Mouse (Mus musculus) brain, embryonic 14.5 days (tissue): ENCODE results near the gene Chd1l.

Experiments used
- CTCF ChIP-seq: fragments of 200-500 bp; IDR thresholded peaks from 2 replicates; pipeline ENCODE4 v1.5.1; 2012; ENCODE audit warnings: inconsistent platforms, mild to moderate bottlenecking, moderate library complexity, borderline replicate concordance; ENCODE audit not compliant: insufficient read depth, insufficient read length; ENCODE audit errors: extremely low read depth
- POLR2A ChIP-seq: fragments of 200-500 bp; IDR thresholded peaks from 2 replicates; pipeline ENCODE4 v1.6.1; 2012; ENCODE audit warnings: mild to moderate bottlenecking, inconsistent platforms, borderline replicate concordance; ENCODE audit not compliant: poor library complexity, insufficient read depth, insufficient read length, severe bottlenecking; ENCODE audit errors: extremely low read depth

- TF ChIP-seq CTCF (no peak), POLR2A (no peak)
These were observed 18.5 kb upstream of the Chd1l start, which contains the start of gene Fmo5 for GRCm38 (mm10) chr3:97628391-97629001.
